Comparison of ENCODE assay signal across 8 mouse cellular contexts in the genomic region with DNA sequence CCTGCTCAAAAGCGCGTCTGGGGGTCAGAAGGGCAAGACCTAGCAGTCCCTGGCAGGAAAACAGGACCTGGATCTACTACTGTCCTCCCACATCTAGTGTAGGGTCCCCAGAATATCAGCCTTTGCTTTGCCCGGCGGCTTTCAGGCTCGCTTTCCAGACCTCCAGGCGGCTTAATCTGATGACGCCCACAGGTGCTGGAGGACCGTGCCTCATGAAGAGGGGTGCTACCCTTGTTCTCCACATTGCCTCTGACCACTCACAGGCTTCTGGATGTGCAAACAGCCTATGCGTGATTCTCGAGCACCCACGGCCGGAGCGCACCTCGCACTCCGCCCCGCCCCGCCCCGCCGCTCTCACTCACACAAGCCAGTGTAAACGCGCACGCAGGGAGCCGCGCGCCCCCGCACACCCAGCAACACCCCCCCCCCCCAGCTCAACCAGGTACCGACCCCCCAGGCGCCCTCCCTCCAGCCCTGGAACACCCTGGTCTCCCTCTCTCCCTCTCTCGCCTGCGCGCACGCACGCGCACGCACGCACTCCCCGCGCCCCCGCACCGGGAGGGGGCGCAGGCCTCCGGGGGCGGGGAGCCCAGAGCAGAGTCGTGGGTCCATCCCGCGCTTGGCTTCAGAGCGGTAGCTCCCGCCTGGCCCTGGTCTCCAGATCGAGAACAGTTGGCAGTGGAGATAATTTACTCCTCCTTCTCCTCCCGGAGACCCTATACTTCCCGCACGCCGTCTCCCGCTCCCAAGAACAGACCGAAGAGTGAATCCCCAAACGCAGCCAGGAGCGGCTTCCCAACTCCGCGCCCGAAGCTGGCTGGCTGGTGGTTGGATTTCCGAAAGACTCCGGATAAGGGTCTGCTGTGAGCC. TPM values are rescaled to one million over a fixed set of nuclear protein-coding genes. Genes with fewer than 3 reads are reported as not detected.
A peak's percentile ranks its signal among the peaks of the same experiment; 100 is the strongest.
DNase-seq lines count a peak whose midpoint lies in the region.

No protein-coding gene starts in this region.

- peak overlapping the region; percentile 67 for H3K4me3 ChIP-seq in limb, embryonic 10.5 days

- H3K27me3 ChIP-seq in limb, embryonic 10.5 days (ENCODE audit: low read depth, poor library complexity, severe bottlenecking), result peaks cover 71% of the 10 kb centered on the region

- H3K36me3 ChIP-seq in limb, embryonic 10.5 days, result no peaks in the 10 kb centered on the region

- WGBS in limb, embryonic 10.5 days, result under 1% methylated on average over 53 of the region's 62 CpGs

- peak overlapping the region; percentile 27 for H3K27ac ChIP-seq in limb, embryonic 10.5 days

- no peaks in the 10 kb centered on the region for H3K9me3 ChIP-seq in limb, embryonic 10.5 days (replicated peaks)

- H3K4me1 ChIP-seq in limb, embryonic 10.5 days, result peaks cover 54% of the 10 kb centered on the region

- DNase-seq in cerebellum, postnatal 14 days, result peak; percentile 42 to 51
- no peak for DNase-seq in cerebellum, adult 11 months
- DNase-seq in ES-CJ7 (ENCODE audit: low read depth, low spot score), result peak; percentile 21
- DNase-seq in frontal cortex, postnatal 10 days (ENCODE audit: low spot score in 2 of 2), result peak; percentile 19 to 54
- peak; percentile 53 for DNase-seq in limb, embryonic 10.5 days (ENCODE audit: low spot score)
- DNase-seq in retina, postnatal 1 day, result peak; percentile 65
- DNase-seq in spleen, adult 18-20 months, result no peak
- no peak for DNase-seq in spleen, postnatal 14 days (ENCODE audit: low spot score in 2 of 2)

RNA-seq across cellular contexts. Expression of gene Sorcs3, which starts 0.7 kb away (rescaled TPM):
- 0.29 and 0.46 TPM in 2 replicates for polyA plus RNA-seq in limb, embryonic 10.5 days (2016; fragmentation: Nextera tagmentation; extraction: Ambion mirVana)

Comparison
In these comparisons a context has a peak if more than half of its experiments do, and no peak if none do; other contexts are left out.
1. DNase-seq: peak in cerebellum, postnatal 14 days (2 of 2), ES-CJ7 (single experiment), frontal cortex, postnatal 10 days (2 of 2), limb, embryonic 10.5 days (single experiment) and retina, postnatal 1 day (single experiment); none in cerebellum, adult 11 months (single experiment), spleen, adult 18-20 months (0 of 2) and spleen, postnatal 14 days (0 of 2).